Mouse (Mus musculus): ENCODE results near the gene Schip1. TPM values are rescaled to one million over a fixed set of nuclear protein-coding genes. Genes with fewer than 3 reads are reported as not detected.

Schip1 gene
- total and polyA plus RNA-seq, 2 experiments from 2014 or later = 114 to 192 TPM

DNA sequence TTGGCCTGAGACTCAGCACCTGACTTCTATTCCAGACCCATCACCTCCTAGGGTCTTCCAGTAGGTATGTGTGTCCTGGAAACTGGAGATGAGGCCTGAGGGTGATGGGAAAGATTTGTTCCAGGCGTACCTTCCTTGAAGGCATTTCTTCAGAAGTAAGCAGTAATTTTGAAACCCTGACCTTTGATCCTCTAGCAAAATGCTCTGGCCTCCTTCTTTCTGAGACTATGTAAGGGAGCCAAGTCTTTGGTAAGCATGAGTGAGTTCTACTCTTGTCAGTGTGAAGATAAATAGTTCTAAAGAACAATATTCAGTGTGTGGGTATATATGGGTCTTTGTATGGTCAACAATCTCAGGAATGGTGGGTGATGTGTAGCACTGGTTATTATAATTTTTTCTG is 65.8 kb downstream of the Schip1 start:
- no peaks in the 10 kb centered on the region for H3K9me3 ChIP-seq (ENCODE audit: low read length)
- H3K4me3 ChIP-seq (ENCODE audit: low read depth, low read length) = no peak overlapping the region
- DNase-seq (no peak), ATAC-seq (no peak)
- 91% methylated on average over 1 of the region's 1 CpGs for WGBS
- no peaks in the 10 kb centered on the region for H3K36me3 ChIP-seq (ENCODE audit: insufficient read depth)
- no peaks in the 10 kb centered on the region for H3K27me3 ChIP-seq (ENCODE audit: insufficient read depth, low read length)
- H3K9ac ChIP-seq = no peak overlapping the region
- no peak for TF ChIP-seq CTCF (IDR thresholded peaks at IDR 0.05; ENCODE audit: low read depth)
- peaks cover 9% of the 10 kb centered on the region; the same call in 1 of the 2 replicates for H3K4me1 ChIP-seq (ENCODE audit: insufficient read depth)
- no peak overlapping the region for H3K4me2 ChIP-seq (ENCODE audit: low read depth)
- H3K27ac ChIP-seq (ENCODE audit: low read depth, low read length) = no peak overlapping the region

- H3K4me2 ChIP-seq (ENCODE audit: low read depth) = no peak overlapping the region
- no peaks in the 10 kb centered on the region for H3K36me3 ChIP-seq (ENCODE audit: insufficient read depth)
- no peak for TF ChIP-seq CTCF (IDR thresholded peaks at IDR 0.05; ENCODE audit: low read depth)
- H3K27me3 ChIP-seq (ENCODE audit: insufficient read depth, low read length) = no peaks in the 10 kb centered on the region
- peak; percentile 27; the same call in 1 of the 2 replicates for ATAC-seq
- no peaks in the 10 kb centered on the region for H3K9me3 ChIP-seq (ENCODE audit: low read length)
- DNase-seq = no peak
- H3K4me3 ChIP-seq (ENCODE audit: low read depth, low read length) = no peak overlapping the region
- no peak overlapping the region for H3K27ac ChIP-seq (ENCODE audit: low read depth, low read length)
- H3K4me1 ChIP-seq (ENCODE audit: insufficient read depth) = 0 out of 2 replicates have a peak, but pooled peaks cover 5% of the 10 kb centered on the region
- no peak overlapping the region for H3K9ac ChIP-seq
- 16% methylated on average over 5 of the region's 5 CpGs for WGBS
Measured at GRCm38 (mm10) chr3:68138833-68139627, 74.4 kb downstream of the Schip1 start.

GRCm38 (mm10) chr3:68150688-68151087 is 86.1 kb downstream of the Schip1 start:
- Histone ChIP-seq H3K4me1 (ENCODE audit: insufficient read depth) (no peaks in the 10 kb centered on the region), H3K4me2 (ENCODE audit: low read depth) (no peak overlapping the region), H3K9ac (no peak overlapping the region), H3K9me3 (ENCODE audit: low read length) (no peaks in the 10 kb centered on the region), H3K27ac (ENCODE audit: low read depth, low read length) (no peak overlapping the region), H3K36me3 (ENCODE audit: insufficient read depth) (no peaks in the 10 kb centered on the region), H3K4me3 (ENCODE audit: low read depth, low read length) (no peak overlapping the region), H3K27me3 (ENCODE audit: insufficient read depth, low read length) (no peaks in the 10 kb centered on the region)
- ATAC-seq = peak; percentile 36; the same call in 1 of the 2 replicates
- no peak for TF ChIP-seq CTCF (IDR thresholded peaks at IDR 0.05; ENCODE audit: low read depth)
- DNase-seq = no peak
- WGBS = 69% methylated on average over 8 of the region's 8 CpGs

DNA sequence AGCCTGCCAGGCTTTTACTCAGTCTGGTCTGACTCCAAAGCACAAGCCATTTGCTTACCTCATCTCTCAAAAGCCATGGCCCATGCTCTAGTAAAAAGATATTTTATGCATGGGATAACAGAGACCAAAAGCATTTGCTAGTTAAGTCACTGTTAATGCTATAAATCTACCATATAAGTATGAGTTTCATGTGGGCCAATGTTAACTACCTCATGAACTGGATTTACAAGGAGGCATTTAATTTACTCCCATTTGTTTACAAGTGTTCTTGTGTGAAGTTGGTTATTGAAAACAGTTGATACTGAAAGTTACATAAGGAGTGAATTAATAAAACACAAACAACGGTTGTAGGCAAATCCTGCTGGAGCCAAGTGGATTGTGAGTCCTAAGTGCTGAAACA is 95.6 kb downstream of the Schip1 start:
- Histone ChIP-seq H3K4me1 (ENCODE audit: insufficient read depth) (no peaks in the 10 kb centered on the region), H3K36me3 (ENCODE audit: insufficient read depth) (no peaks in the 10 kb centered on the region), H3K4me3 (ENCODE audit: low read depth, low read length) (no peak overlapping the region), H3K27me3 (ENCODE audit: insufficient read depth, low read length) (no peaks in the 10 kb centered on the region), H3K9me3 (ENCODE audit: low read length) (no peaks in the 10 kb centered on the region), H3K27ac (ENCODE audit: low read depth, low read length) (no peak overlapping the region), H3K9ac (no peak overlapping the region), H3K4me2 (ENCODE audit: low read depth) (no peak overlapping the region)
- no peak for DNase-seq
- no peak for TF ChIP-seq CTCF (IDR thresholded peaks at IDR 0.05; ENCODE audit: low read depth)
- 51% methylated on average over 1 of the region's 1 CpGs for WGBS
- no peak for ATAC-seq

- WGBS = 82% methylated on average over 3 of the region's 3 CpGs
- H3K9ac ChIP-seq = no peak overlapping the region
- no peak for TF ChIP-seq CTCF (IDR thresholded peaks at IDR 0.05; ENCODE audit: low read depth)
- H3K4me1 ChIP-seq (ENCODE audit: insufficient read depth) = no peaks in the 10 kb centered on the region
- H3K9me3 ChIP-seq (ENCODE audit: low read length) = no peaks in the 10 kb centered on the region
- no peak for DNase-seq
- no peaks in the 10 kb centered on the region for H3K27me3 ChIP-seq (ENCODE audit: insufficient read depth, low read length)
- no peaks in the 10 kb centered on the region for H3K36me3 ChIP-seq (ENCODE audit: insufficient read depth)
- no peak for ATAC-seq
- H3K4me3 ChIP-seq (ENCODE audit: low read depth, low read length) = no peak overlapping the region
- H3K4me2 ChIP-seq (ENCODE audit: low read depth) = no peak overlapping the region
- H3K27ac ChIP-seq (ENCODE audit: low read depth, low read length) = no peak overlapping the region
Measured at GRCm38 (mm10) chr3:68160760-68161159, 96.2 kb downstream of the Schip1 start.

GRCm38 (mm10) chr3:68178248-68178647 is 113.6 kb downstream of the Schip1 start:
- Histone ChIP-seq H3K36me3 (ENCODE audit: insufficient read depth) (no peaks in the 10 kb centered on the region), H3K4me2 (ENCODE audit: low read depth) (no peak overlapping the region), H3K27me3 (ENCODE audit: insufficient read depth, low read length) (no peaks in the 10 kb centered on the region), H3K9ac (no peak overlapping the region), H3K4me1 (ENCODE audit: insufficient read depth) (no peaks in the 10 kb centered on the region), H3K27ac (ENCODE audit: low read depth, low read length) (no peak overlapping the region), H3K4me3 (ENCODE audit: low read depth, low read length) (no peak overlapping the region), H3K9me3 (ENCODE audit: low read length) (no peaks in the 10 kb centered on the region)
- ATAC-seq (0 out of 2 replicates have a peak, but pooled peaks have one; percentile 20), DNase-seq (no peak)
- 21% methylated on average over 1 of the region's 1 CpGs for WGBS
- TF ChIP-seq CTCF (IDR thresholded peaks at IDR 0.05; ENCODE audit: low read depth) = no peak

DNA sequence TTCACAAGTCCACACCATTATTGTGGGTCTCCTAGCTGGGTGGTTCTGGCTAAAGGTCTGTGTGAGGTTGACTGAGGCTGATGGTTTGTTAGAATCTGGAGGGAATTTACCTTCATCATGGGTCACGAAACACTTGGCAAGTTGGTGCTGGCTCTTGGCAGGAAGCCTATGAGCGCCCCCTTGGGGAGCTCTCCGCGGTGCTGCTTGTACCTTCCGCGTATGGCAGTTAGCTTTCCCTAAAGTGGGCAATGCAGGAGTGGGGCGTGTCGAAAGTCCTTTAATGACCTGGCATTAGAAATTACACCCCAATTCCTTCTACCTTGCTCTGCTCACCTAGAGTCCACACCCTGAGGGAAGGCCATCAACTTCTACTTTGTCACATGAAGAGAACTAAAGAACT is 122.9 kb downstream of the Schip1 start:
- Histone ChIP-seq H3K27ac (ENCODE audit: low read depth, low read length) (no peak overlapping the region), H3K36me3 (ENCODE audit: insufficient read depth) (no peaks in the 10 kb centered on the region), H3K9me3 (ENCODE audit: low read length) (no peaks in the 10 kb centered on the region), H3K9ac (no peak overlapping the region), H3K27me3 (ENCODE audit: insufficient read depth, low read length) (no peaks in the 10 kb centered on the region), H3K4me2 (ENCODE audit: low read depth) (no peak overlapping the region), H3K4me3 (ENCODE audit: low read depth, low read length) (no peak overlapping the region), H3K4me1 (ENCODE audit: insufficient read depth) (peaks cover 3% of the 10 kb centered on the region; the same call in 1 of the 2 replicates)
- TF ChIP-seq CTCF (IDR thresholded peaks at IDR 0.05; ENCODE audit: low read depth) = no peak
- 67% methylated on average over 8 of the region's 8 CpGs for WGBS
- DNase-seq = no peak
- no peak for ATAC-seq
